Comparison of ENCODE assay signal across 12 mouse cellular contexts in the genomic region with DNA sequence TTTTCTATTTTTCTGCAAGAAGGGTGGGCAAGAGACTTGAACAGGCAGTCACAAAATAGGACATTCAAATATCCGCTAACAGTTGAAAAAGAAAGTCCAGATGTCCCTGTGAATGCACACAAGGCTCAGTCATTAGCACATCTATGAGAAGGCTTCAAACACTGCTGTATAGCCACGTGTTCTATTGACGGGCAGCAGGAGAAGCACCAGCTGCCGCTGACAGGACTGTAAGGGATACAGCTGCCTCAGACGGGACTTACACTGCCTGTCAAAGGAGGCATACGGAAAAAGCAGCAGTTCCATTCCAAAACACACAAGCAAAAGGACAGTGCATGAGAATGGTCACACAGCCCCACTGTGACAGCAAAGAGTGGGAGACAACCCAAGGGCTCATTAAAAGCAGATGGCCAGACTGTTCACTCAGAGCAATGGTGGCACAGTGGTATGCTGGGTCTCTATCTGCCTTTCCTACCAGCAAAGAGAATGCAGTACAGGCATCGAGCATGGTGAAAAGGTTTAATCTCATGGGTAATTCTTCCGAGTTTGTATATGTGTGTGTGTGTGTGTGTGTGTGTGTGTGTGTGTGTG. TPM values are rescaled to one million over a fixed set of nuclear protein-coding genes. Genes with fewer than 3 reads are reported as not detected.
A peak's percentile ranks its signal among the peaks of the same experiment; 100 is the strongest.
DNase-seq lines count a peak whose midpoint lies in the region; ATAC-seq and TF ChIP-seq lines count a peak whose summit lies in the region.
"Had no signal": no experiment of that assay in that cellular context is flagged by ENCODE, and none has a peak within 500 bp of the region (broad histone marks: within the 10 kb centered on the region; RNA-seq: fewer than 3 reads in every experiment).

No protein-coding gene starts in this region.

- DNase-seq in heart, postnatal 4 days = peak; percentile 27
- no peak for DNase-seq in heart, adult 8-10 months (ENCODE audit: low spot score)
- no peak for DNase-seq in stomach, postnatal 0 days (ENCODE audit: low spot score)
- no peak for DNase-seq in gastrocnemius, postnatal 14 days
- DNase-seq in spleen, postnatal 4 days (ENCODE audit: low spot score in 2 of 2) = no peak
- DNase-seq: cerebellum, postnatal 36 days; right cerebral cortex, postnatal 14 days; thymus, postnatal 36 days had no signal

- no peak overlapping the region for H3K4me3 ChIP-seq in stomach, embryonic 14.5 days (ENCODE audit: low read depth, low read length)
- H3K4me3 ChIP-seq in stomach, postnatal 0 days (ENCODE audit: low read depth, low read length) = no peak overlapping the region
- no peak overlapping the region for H3K4me3 ChIP-seq in hindbrain, embryonic 15.5 days
- H3K4me3 ChIP-seq in neural tube, embryonic 14.5 days (ENCODE audit: low read depth, low read length) = no peak overlapping the region

- H3K4me2 ChIP-seq in stomach, embryonic 14.5 days (replicated peaks; ENCODE audit: low read depth, low read length) = no peak overlapping the region
- no peak overlapping the region for H3K4me2 ChIP-seq in stomach, postnatal 0 days (replicated peaks; ENCODE audit: low read depth)
- H3K4me2 ChIP-seq in hindbrain, embryonic 15.5 days = no peak overlapping the region
- no peak overlapping the region for H3K4me2 ChIP-seq in neural tube, embryonic 14.5 days (ENCODE audit: low read depth, low read length)

- no peaks in the 10 kb centered on the region for H3K9me3 ChIP-seq in stomach, embryonic 14.5 days (ENCODE audit: control insufficient read depth, low read depth, low read length)
- no peaks in the 10 kb centered on the region for H3K9me3 ChIP-seq in stomach, postnatal 0 days (ENCODE audit: control insufficient read depth, low read length)
- no peaks in the 10 kb centered on the region for H3K9me3 ChIP-seq in hindbrain, embryonic 15.5 days
- no peaks in the 10 kb centered on the region for H3K9me3 ChIP-seq in neural tube, embryonic 14.5 days (ENCODE audit: control insufficient read depth, low read length)

- H3K4me1 ChIP-seq in stomach, embryonic 14.5 days (ENCODE audit: control insufficient read depth, insufficient read depth, low read length) = peaks cover 5% of the 10 kb centered on the region; the same call in 1 of the 2 replicates
- no peaks in the 10 kb centered on the region for H3K4me1 ChIP-seq in stomach, postnatal 0 days (replicated peaks; ENCODE audit: control insufficient read depth, insufficient read depth)
- no peaks in the 10 kb centered on the region for H3K4me1 ChIP-seq in hindbrain, embryonic 15.5 days (replicated peaks)
- no peaks in the 10 kb centered on the region for H3K4me1 ChIP-seq in neural tube, embryonic 14.5 days (ENCODE audit: control insufficient read depth, insufficient read depth, low read length)

- intact Hi-C loops in gastrocnemius, postnatal 14 days (cut with DNase I; ENCODE audit: low total_unique reads) = no loop called here

- H3K27ac ChIP-seq in stomach, embryonic 14.5 days (ENCODE audit: low read length) = no peak overlapping the region
- no peak overlapping the region for H3K27ac ChIP-seq in stomach, postnatal 0 days (replicated peaks)
- H3K27ac ChIP-seq in hindbrain, embryonic 15.5 days (replicated peaks) = no peak overlapping the region
- no peak overlapping the region for H3K27ac ChIP-seq in neural tube, embryonic 14.5 days (ENCODE audit: low read depth, low read length)

- peak; percentile 71; the same call in 1 of the 2 replicates for ATAC-seq in stomach, embryonic 14.5 days (ENCODE audit: insufficient number of reproducible peaks, insufficient read depth, low FRiP score, low read depth)
- ATAC-seq in stomach, postnatal 0 days (ENCODE audit: low FRiP score, low TSS enrichment) = no peak
- peak; percentile 71; the same call in 1 of the 2 replicates for ATAC-seq in hindbrain, embryonic 15.5 days (ENCODE audit: low FRiP score, low read depth)
- peak; percentile 87 for ATAC-seq in neural tube, embryonic 14.5 days (ENCODE audit: low read depth)
- ATAC-seq: intestine, embryonic 16.5 days had no signal

- no peaks in the 10 kb centered on the region for H3K27me3 ChIP-seq in stomach, embryonic 14.5 days (ENCODE audit: control insufficient read depth, insufficient read depth, low read length)
- no peaks in the 10 kb centered on the region for H3K27me3 ChIP-seq in stomach, postnatal 0 days (ENCODE audit: control insufficient read depth, insufficient read depth, low read length)
- no peaks in the 10 kb centered on the region for H3K27me3 ChIP-seq in hindbrain, embryonic 15.5 days
- no peaks in the 10 kb centered on the region for H3K27me3 ChIP-seq in neural tube, embryonic 14.5 days (ENCODE audit: control insufficient read depth, insufficient read depth, low read length)

- no peak overlapping the region for H3K9ac ChIP-seq in stomach, embryonic 14.5 days (replicated peaks; ENCODE audit: low read depth, low read length)
- no peak overlapping the region for H3K9ac ChIP-seq in stomach, postnatal 0 days (ENCODE audit: low read length)
- no peak overlapping the region for H3K9ac ChIP-seq in hindbrain, embryonic 15.5 days
- H3K9ac ChIP-seq in neural tube, embryonic 14.5 days (replicated peaks; ENCODE audit: low read depth, low read length) = no peak overlapping the region

- TF ChIP-seq EP300 in stomach, postnatal 0 days (optimal IDR thresholded peaks at IDR 0.05) = no peak

- H3K36me3 ChIP-seq in stomach, embryonic 14.5 days (ENCODE audit: control insufficient read depth, insufficient read depth, low read length) = no peaks in the 10 kb centered on the region; the same call in 1 of the 2 replicates
- no peaks in the 10 kb centered on the region; the same call in 1 of the 2 replicates for H3K36me3 ChIP-seq in stomach, postnatal 0 days (ENCODE audit: control insufficient read depth, insufficient read depth, low read length)
- H3K36me3 ChIP-seq in hindbrain, embryonic 15.5 days = no peaks in the 10 kb centered on the region; the same call in 1 of the 2 replicates
- H3K36me3 ChIP-seq in neural tube, embryonic 14.5 days (ENCODE audit: control insufficient read depth, insufficient read depth, low read length) = no peaks in the 10 kb centered on the region

- 42% methylated on average over 8 of the region's 8 CpGs for WGBS in stomach, embryonic 14.5 days
- WGBS in stomach, postnatal 0 days = 41% methylated on average over 8 of the region's 8 CpGs
- WGBS in hindbrain, embryonic 15.5 days = 35% methylated on average over 8 of the region's 8 CpGs
- WGBS in neural tube, embryonic 14.5 days = 27% methylated on average over 8 of the region's 8 CpGs

- no peak for TF ChIP-seq CTCF in stomach, postnatal 0 days (IDR thresholded peaks at IDR 0.05; ENCODE audit: low read depth)

RNA-seq across cellular contexts. Expression of gene Dirc2, which starts 39.9 kb away (rescaled TPM):
- 10 to 100 TPM; 33.2 to 34.8 TPM for total RNA-seq in heart, postnatal 4 days (2021)
- total RNA-seq in heart, adult 8-10 months (2022) = 10 to 100 TPM; 52.1 to 60.6 (median 55.7) TPM
- polyA plus RNA-seq in stomach, embryonic 14.5 days (2014; fragmentation: Nextera tagmentation; extraction: Ambion mirVana) = 16.7 and 20.5 TPM in 2 replicates
- polyA plus RNA-seq in stomach, postnatal 0 days (2015; fragmentation: Nextera tagmentation; extraction: Ambion mirVana) = 10.9 and 11.5 TPM in 2 replicates
- polyA plus RNA-seq in hindbrain, embryonic 15.5 days (2015; fragmentation: Nextera tagmentation; extraction: Ambion mirVana) = 33.9 and 34.8 TPM in 2 replicates
- 45.9 and 49.6 TPM in 2 replicates for polyA plus RNA-seq in neural tube, embryonic 14.5 days (2014; fragmentation: Nextera tagmentation; extraction: Ambion mirVana)
- 10 to 100 TPM; 37.5 to 49.7 TPM for total RNA-seq in gastrocnemius, postnatal 14 days (2021)

RNA-seq across cellular contexts. Expression of gene Hspbap1, which starts 40.9 kb away (rescaled TPM):
- total RNA-seq in heart, postnatal 4 days (2021) = 1 to 10 TPM; 2.4 to 3.3 TPM
- total RNA-seq in heart, adult 8-10 months (2022) = 1 to 10 TPM; 2.2 to 3.6 (median 2.6) TPM
- polyA plus RNA-seq in stomach, embryonic 14.5 days (2014; fragmentation: Nextera tagmentation; extraction: Ambion mirVana) = 15.8 TPM in 2 replicates
- polyA plus RNA-seq in stomach, postnatal 0 days (2015; fragmentation: Nextera tagmentation; extraction: Ambion mirVana) = 6.8 and 7.1 TPM in 2 replicates
- 14.5 and 17.1 TPM in 2 replicates for polyA plus RNA-seq in hindbrain, embryonic 15.5 days (2015; fragmentation: Nextera tagmentation; extraction: Ambion mirVana)
- polyA plus RNA-seq in neural tube, embryonic 14.5 days (2014; fragmentation: Nextera tagmentation; extraction: Ambion mirVana) = 14.0 and 16.6 TPM in 2 replicates
- total RNA-seq in gastrocnemius, postnatal 14 days (2021) = 1 to 10 TPM; 2.0 to 2.6 TPM
